In genomic region chr8:79641119-79641518, GRCm38 (mm10) we compare ENCODE assay signal across 8 mouse cellular contexts. TPM values are rescaled to one million over a fixed set of nuclear protein-coding genes. Genes with fewer than 3 reads are reported as not detected.
A peak's percentile ranks its signal among the peaks of the same experiment; 100 is the strongest.
DNase-seq lines count a peak whose midpoint lies in the region; ATAC-seq and TF ChIP-seq lines count a peak whose summit lies in the region.

No protein-coding gene starts in this region.

- no peak for TF ChIP-seq CTCF in liver, adult 2 months (IDR thresholded peaks at IDR 0.05; ENCODE audit: low read depth, low read length)

- H3K4me1 ChIP-seq in liver, adult 2 months (ENCODE audit: control insufficient read depth, insufficient read depth, low read length), result peaks cover 11% of the 10 kb centered on the region
- H3K4me1 ChIP-seq in embryonic facial prominence, embryonic 13.5 days, result peaks cover 16% of the 10 kb centered on the region
- peaks cover 15% of the 10 kb centered on the region for H3K4me1 ChIP-seq in intestine, embryonic 16.5 days (ENCODE audit: control insufficient read depth, insufficient read depth, low read length)
- peaks cover 34% of the 10 kb centered on the region for H3K4me1 ChIP-seq in neural tube, embryonic 13.5 days (replicated peaks)

- TF ChIP-seq POLR2A in liver, adult 2 months (IDR thresholded peaks at IDR 0.05; ENCODE audit: extremely low read depth, insufficient read depth, low read length), result no peak

- ATAC-seq in embryonic facial prominence, embryonic 13.5 days (ENCODE audit: insufficient number of reproducible peaks, insufficient read depth, low FRiP score, low TSS enrichment, low read depth), result no peak
- ATAC-seq in intestine, embryonic 16.5 days, result no peak
- ATAC-seq in neural tube, embryonic 13.5 days (ENCODE audit: low read depth), result no peak

- H3K9ac ChIP-seq in liver, adult 2 months (ENCODE audit: low read depth, low read length), result no peak overlapping the region
- H3K9ac ChIP-seq in embryonic facial prominence, embryonic 13.5 days, result peak overlapping the region; percentile 51
- peak overlapping the region; percentile 1; the same call in 1 of the 2 replicates for H3K9ac ChIP-seq in intestine, embryonic 16.5 days (ENCODE audit: low read depth, low read length)
- H3K9ac ChIP-seq in neural tube, embryonic 13.5 days, result peak overlapping the region; percentile 91

- H3K79me2 ChIP-seq in liver, adult 2 months (ENCODE audit: control insufficient read depth, insufficient read depth, low read length), result peaks cover 29% of the 10 kb centered on the region; the same call in 1 of the 2 replicates

- no peaks in the 10 kb centered on the region for H3K27me3 ChIP-seq in liver, adult 2 months (ENCODE audit: control insufficient read depth, insufficient read depth, low read length)
- no peaks in the 10 kb centered on the region for H3K27me3 ChIP-seq in embryonic facial prominence, embryonic 13.5 days
- no peaks in the 10 kb centered on the region for H3K27me3 ChIP-seq in intestine, embryonic 16.5 days (replicated peaks; ENCODE audit: control insufficient read depth, insufficient read depth, low read length)
- no peaks in the 10 kb centered on the region for H3K27me3 ChIP-seq in neural tube, embryonic 13.5 days

- peak overlapping the region; percentile 11; the same call in 1 of the 2 replicates for H3K4me3 ChIP-seq in liver, adult 2 months (ENCODE audit: insufficient read depth, low read depth, low read length)
- H3K4me3 ChIP-seq in embryonic facial prominence, embryonic 13.5 days, result peak overlapping the region; percentile 93
- H3K4me3 ChIP-seq in intestine, embryonic 16.5 days (ENCODE audit: low read length), result peak overlapping the region; percentile 76
- H3K4me3 ChIP-seq in neural tube, embryonic 13.5 days, result peak overlapping the region; percentile 91

- H3K36me3 ChIP-seq in liver, adult 2 months (ENCODE audit: control insufficient read depth, insufficient read depth, low read length), result peaks cover 15% of the 10 kb centered on the region
- H3K36me3 ChIP-seq in embryonic facial prominence, embryonic 13.5 days, result peaks cover 16% of the 10 kb centered on the region
- H3K36me3 ChIP-seq in intestine, embryonic 16.5 days (ENCODE audit: control insufficient read depth, insufficient read depth, low read length), result peaks cover 3% of the 10 kb centered on the region; the same call in 1 of the 2 replicates
- H3K36me3 ChIP-seq in neural tube, embryonic 13.5 days, result peaks cover 19% of the 10 kb centered on the region

- WGBS in liver, adult 2 months, result 28% methylated on average over 1 of the region's 1 CpGs
- WGBS in embryonic facial prominence, embryonic 13.5 days, result 26% methylated on average over 1 of the region's 1 CpGs
- 7% methylated on average over 1 of the region's 1 CpGs for WGBS in intestine, embryonic 16.5 days
- 24% methylated on average over 1 of the region's 1 CpGs for WGBS in neural tube, embryonic 13.5 days

- DNase-seq in liver, adult 2 months (ENCODE audit: extremely low read depth, low read depth, low spot score), result no peak
- no peak for DNase-seq in liver
- no peak for DNase-seq in cerebellum, adult 9-11 months
- DNase-seq in right cerebral cortex, adult 18-20 months, result no peak
- DNase-seq in layer of hippocampus, adult 9-10 months (ENCODE audit: low spot score), result no peak

- H3K27ac ChIP-seq in liver, adult 2 months (replicated peaks; ENCODE audit: insufficient read depth, low read depth, low read length), result no peak overlapping the region
- H3K27ac ChIP-seq in embryonic facial prominence, embryonic 13.5 days, result no peak overlapping the region
- H3K27ac ChIP-seq in intestine, embryonic 16.5 days (ENCODE audit: low read length), result no peak overlapping the region
- H3K27ac ChIP-seq in neural tube, embryonic 13.5 days (replicated peaks), result no peak overlapping the region

- H3K9me3 ChIP-seq in embryonic facial prominence, embryonic 13.5 days, result no peaks in the 10 kb centered on the region
- H3K9me3 ChIP-seq in intestine, embryonic 16.5 days (ENCODE audit: control insufficient read depth, low read length), result no peaks in the 10 kb centered on the region
- no peaks in the 10 kb centered on the region for H3K9me3 ChIP-seq in neural tube, embryonic 13.5 days

- H3K4me2 ChIP-seq in embryonic facial prominence, embryonic 13.5 days, result peak overlapping the region; percentile 76
- H3K4me2 ChIP-seq in intestine, embryonic 16.5 days (ENCODE audit: low read depth, low read length), result peak overlapping the region; percentile 66
- H3K4me2 ChIP-seq in neural tube, embryonic 13.5 days, result peak overlapping the region; percentile 74

RNA-seq across cellular contexts. Expression of gene Otud4, which starts 1.7 kb away (rescaled TPM):
- 19.2 and 20.2 TPM in 2 replicates for total RNA-seq in liver, adult 2 months (2014; rRNA removed)
- 8.6 and 9.4 TPM in 2 replicates for polyA plus RNA-seq in liver, adult 2 months (2012; rRNA removed)
- 10.7 and 13.4 TPM in 2 replicates for polyA plus RNA-seq in embryonic facial prominence, embryonic 13.5 days (2015; fragmentation: Nextera tagmentation; extraction: Ambion mirVana)
- 8.4 and 8.6 TPM in 2 replicates for polyA plus RNA-seq in intestine, embryonic 16.5 days (2015; fragmentation: Nextera tagmentation; extraction: Ambion mirVana)
- polyA plus RNA-seq in neural tube, embryonic 13.5 days (2015; fragmentation: Nextera tagmentation; extraction: Ambion mirVana), result 10.5 and 11.5 TPM in 2 replicates

Comparison
In these comparisons a context has a peak if more than half of its experiments do, and no peak if none do; other contexts are left out.
1. H3K4me3 ChIP-seq: peak in every context shown above with its lines; median percentile 93 in embryonic facial prominence, embryonic 13.5 days; 91 in neural tube, embryonic 13.5 days; 76 in intestine, embryonic 16.5 days; 11 in liver, adult 2 months.